Comparison of ENCODE assay signal across 28 mouse cellular contexts in genomic region chr10:49480085-49480749, GRCm38 (mm10).
DNase-seq lines count a peak whose midpoint lies in the region; ATAC-seq and TF ChIP-seq lines count a peak whose summit lies in the region.
"Had no signal": no experiment of that assay in that cellular context is flagged by ENCODE, and none has a peak within 500 bp of the region (broad histone marks: within the 10 kb centered on the region; RNA-seq: fewer than 3 reads in every experiment).

No protein-coding gene starts in this region.

- H3K9me3 ChIP-seq in limb, embryonic 12.5 days = no peaks in the 10 kb centered on the region
- H3K9me3 ChIP-seq in limb, embryonic 10.5 days (replicated peaks) = no peaks in the 10 kb centered on the region
- H3K9me3 ChIP-seq in limb, embryonic 13.5 days = no peaks in the 10 kb centered on the region
- H3K9me3 ChIP-seq: embryonic facial prominence, embryonic 15.5 days; forebrain, embryonic 12.5 days; forebrain, embryonic 15.5 days; G1E; hindbrain, embryonic 10.5 days; hindbrain, embryonic 13.5 days; intestine, embryonic 15.5 days had no signal

- 46% methylated on average over 5 of the region's 5 CpGs for WGBS in limb, embryonic 12.5 days
- 85% methylated on average over 5 of the region's 5 CpGs for WGBS in limb, embryonic 10.5 days
- 39% methylated on average over 5 of the region's 5 CpGs for WGBS in limb, embryonic 13.5 days

- TF ChIP-seq POLR2A in myocyte (IDR thresholded peaks at IDR 0.05; ENCODE audit: insufficient read length, low read depth) = no peak

- DNase-seq in limb, embryonic 10.5 days (ENCODE audit: low spot score) = no peak
- DNase-seq in NIH3T3 (ENCODE audit: low read depth) = peak; percentile 63
- DNase-seq in retina, embryonic 14.5 days (ENCODE audit: low spot score) = no peak
- no peak for DNase-seq in embryo, embryonic 9.5 days (ENCODE audit: extremely low spot score)
- DNase-seq: adrenal gland, postnatal 10 days; adrenal gland, postnatal 36 days; cerebellum, adult 11 months; cerebellum, adult 2 months; cerebellum, adult 9-11 months; cerebellum, postnatal 25 days; gastrocnemius, postnatal 10 days; gastrocnemius, postnatal 36 days; heart, postnatal 36 days had no signal

- no peak overlapping the region for H3K4me2 ChIP-seq in limb, embryonic 12.5 days
- H3K4me2 ChIP-seq in limb, embryonic 13.5 days (replicated peaks) = no peak overlapping the region
- no peak overlapping the region for H3K4me2 ChIP-seq in myocyte (ENCODE audit: low read depth)
- H3K4me2 ChIP-seq: embryonic facial prominence, embryonic 15.5 days; forebrain, embryonic 12.5 days; forebrain, embryonic 15.5 days; heart, embryonic 11.5 days; hindbrain, embryonic 13.5 days; intestine, embryonic 15.5 days had no signal

- H3K79me2 ChIP-seq in myocyte (ENCODE audit: control insufficient read depth, insufficient read depth) = no peaks in the 10 kb centered on the region

- no peak overlapping the region for H3ac ChIP-seq in myocyte (ENCODE audit: control insufficient read depth, insufficient read length)

- H3K9ac ChIP-seq in limb, embryonic 12.5 days (replicated peaks) = no peak overlapping the region
- no peak overlapping the region for H3K9ac ChIP-seq in limb, embryonic 13.5 days
- H3K9ac ChIP-seq: embryonic facial prominence, embryonic 15.5 days; forebrain, embryonic 12.5 days; forebrain, embryonic 15.5 days; hindbrain, embryonic 13.5 days; intestine, embryonic 15.5 days had no signal

- H3K27ac ChIP-seq in limb, embryonic 12.5 days = no peak overlapping the region
- H3K27ac ChIP-seq in limb, embryonic 10.5 days = no peak overlapping the region
- H3K27ac ChIP-seq in limb, embryonic 13.5 days = no peak overlapping the region
- H3K27ac ChIP-seq: embryonic facial prominence, embryonic 15.5 days; forebrain, embryonic 12.5 days; forebrain, embryonic 15.5 days; hindbrain, embryonic 10.5 days; hindbrain, embryonic 13.5 days; intestine, embryonic 15.5 days had no signal

- no peaks in the 10 kb centered on the region for H3K36me3 ChIP-seq in limb, embryonic 12.5 days
- no peaks in the 10 kb centered on the region for H3K36me3 ChIP-seq in limb, embryonic 10.5 days
- no peaks in the 10 kb centered on the region for H3K36me3 ChIP-seq in limb, embryonic 13.5 days
- H3K36me3 ChIP-seq in myocyte (ENCODE audit: control insufficient read depth, insufficient read depth) = no peaks in the 10 kb centered on the region
- H3K36me3 ChIP-seq: embryonic facial prominence, embryonic 15.5 days; forebrain, embryonic 12.5 days; forebrain, embryonic 15.5 days; G1E; hindbrain, embryonic 10.5 days; hindbrain, embryonic 13.5 days; intestine, embryonic 15.5 days had no signal

- H3K4me1 ChIP-seq in limb, embryonic 12.5 days (replicated peaks) = no peaks in the 10 kb centered on the region
- no peaks in the 10 kb centered on the region for H3K4me1 ChIP-seq in limb, embryonic 10.5 days
- H3K4me1 ChIP-seq in limb, embryonic 13.5 days = no peaks in the 10 kb centered on the region
- H3K4me1 ChIP-seq: embryonic facial prominence, embryonic 15.5 days; forebrain, embryonic 12.5 days; forebrain, embryonic 15.5 days; hindbrain, embryonic 10.5 days; hindbrain, embryonic 13.5 days; intestine, embryonic 15.5 days had no signal

- H3K27me3 ChIP-seq in limb, embryonic 12.5 days = no peaks in the 10 kb centered on the region
- no peaks in the 10 kb centered on the region for H3K27me3 ChIP-seq in limb, embryonic 10.5 days (ENCODE audit: low read depth, poor library complexity, severe bottlenecking)
- H3K27me3 ChIP-seq in limb, embryonic 13.5 days = no peaks in the 10 kb centered on the region
- H3K27me3 ChIP-seq in myocyte (ENCODE audit: control insufficient read depth, insufficient read depth, insufficient read length) = no peaks in the 10 kb centered on the region
- H3K27me3 ChIP-seq: CH12.LX; embryonic facial prominence, embryonic 15.5 days; forebrain, embryonic 12.5 days; forebrain, embryonic 15.5 days; hindbrain, embryonic 13.5 days; intestine, embryonic 15.5 days had no signal

- peak; percentile 83 for ATAC-seq in limb, embryonic 12.5 days (ENCODE audit: insufficient number of reproducible peaks, insufficient read depth, low FRiP score, low TSS enrichment, low read depth)
- ATAC-seq in limb, embryonic 13.5 days (ENCODE audit: low FRiP score, low read depth) = peak; percentile 92
- no peak for ATAC-seq in CD4-positive, CD25-positive, alpha-beta regulatory T cell, adult 4 months
- ATAC-seq: activated CD4-positive, CD25-positive, alpha-beta regulatory T cell, adult 4 months; forebrain, embryonic 15.5 days; hindbrain, embryonic 16.5 days; intestine, embryonic 15.5 days had no signal

- no peak overlapping the region for H3K4me3 ChIP-seq in limb, embryonic 12.5 days (replicated peaks)
- no peak overlapping the region for H3K4me3 ChIP-seq in limb, embryonic 10.5 days
- no peak overlapping the region for H3K4me3 ChIP-seq in limb, embryonic 13.5 days
- H3K4me3 ChIP-seq in myocyte = no peak overlapping the region
- H3K4me3 ChIP-seq: embryonic facial prominence, embryonic 15.5 days; forebrain, embryonic 12.5 days; forebrain, embryonic 15.5 days; hindbrain, embryonic 10.5 days; hindbrain, embryonic 13.5 days; intestine, embryonic 15.5 days had no signal

TF ChIP-seq in myocyte, 11 proteins besides CTCF, POLR2A, EP300 and RAD21:
- TF ChIP-seq TCF12 (IDR thresholded peaks at IDR 0.05; ENCODE audit: insufficient read depth, poor library complexity, severe bottlenecking) (no peak), MAX (IDR thresholded peaks at IDR 0.05; ENCODE audit: low read depth) (no peak), MYOD1 (IDR thresholded peaks at IDR 0.05; ENCODE audit: control insufficient read depth in 1 of 3, insufficient read length in 2 of 3, low read depth in 2 of 3) (peak in 1 of 3 experiments; percentile 11), CEBPB (IDR thresholded peaks at IDR 0.05; ENCODE audit: insufficient read depth, poor library complexity, severe bottlenecking) (peak; percentile 37; the same call in 1 of the 2 replicates), E2F4 (IDR thresholded peaks at IDR 0.05; ENCODE audit: insufficient read depth) (no peak), TCF3 (IDR thresholded peaks at IDR 0.05; ENCODE audit: insufficient read length, low read depth) (no peak), SRF (IDR thresholded peaks at IDR 0.05; ENCODE audit: control insufficient read depth, insufficient read length, low read depth) (no peak), POLR2AphosphoS2 (IDR thresholded peaks at IDR 0.05; ENCODE audit: insufficient read length, low read depth) (no peak), USF1 (IDR thresholded peaks at IDR 0.05; ENCODE audit: low read depth) (no peak), MYOG (IDR thresholded peaks at IDR 0.05; ENCODE audit: control insufficient read depth in 1 of 3, insufficient read depth in 1 of 3, insufficient read length in 2 of 3, low read depth in 2 of 3) (no peak), REST (IDR thresholded peaks at IDR 0.05; ENCODE audit: insufficient read depth, insufficient read length) (no peak)
